Mouse (Mus musculus) heart, adult 18-20 months (tissue): Measurements from ENCODE around the gene Ccl19. TPM values are rescaled to one million over a fixed set of nuclear protein-coding genes. Genes with fewer than 3 reads are reported as not detected.
"Not testable (repeated sequence)": the region's sequence is repeated elsewhere in the genome, so short reads cannot be mapped to it uniquely, and the experiment has no call there.

ENCODE experiments used
- DNase-seq, 2 experiments: peaks; one replicate each; pipeline ENCODE4 v3.0.0; 2021 to 2022; ENCODE audit warnings: mixed read lengths in 1 of 2
- long read RNA-seq, 2 experiments: library from polyadenylated mRNA; stranded (forward); transcript quantifications; one replicate each; pipeline ENCODE4 v2.0.0; 2021
- total RNA-seq, 2 experiments: library from RNA; stranded (reverse); gene quantifications; 2 replicates each; pipeline ENCODE4 v1.2.3; 2021

Ccl19 gene
- 1 to 10 TPM; 1.2 to 4.2 TPM for total RNA-seq
- long read RNA-seq, experiment 1: 0 reads
- long read RNA-seq, experiment 2, partial matches to known transcripts: 0 of 1 reads
- long read RNA-seq, experiment 2, other reads (novel, unspliced or antisense): 1 of 1 reads

- DNase-seq: not testable (repeated sequence)
These were observed at the start of gene Ccl19 for GRCm38 (mm10) chr4:42756477-42756876. TSS of gene Ccl19 (minus strand) at chr4:42756577.

- not testable (repeated sequence) for DNase-seq
These were observed 17.5 kb upstream of the Ccl19 start, which contains the start of gene Ccl21a for GRCm38 (mm10) chr4:42773893-42774292. TSS of gene Ccl21a (minus strand) at chr4:42773993.

DNA sequence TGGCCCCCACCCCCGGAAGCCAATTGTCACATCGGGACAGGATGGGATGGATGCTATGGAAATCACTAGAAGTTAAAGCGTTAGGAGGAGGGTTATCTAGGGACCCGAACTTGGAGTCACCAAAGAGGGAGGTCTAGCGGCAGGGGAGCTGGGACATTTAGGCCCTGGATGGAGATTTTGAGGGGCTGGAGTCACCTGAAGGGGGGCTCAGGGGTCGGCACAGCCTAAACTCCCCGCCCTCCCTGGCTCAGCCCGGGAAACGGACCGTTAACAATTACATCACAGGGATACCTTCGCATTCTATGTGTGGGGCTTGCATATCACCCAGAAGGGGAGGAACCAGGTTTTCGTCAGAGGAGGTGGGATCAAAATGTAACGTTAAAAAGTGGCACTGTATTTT lies 21.1 kb downstream of the Ccl19 start, which contains the start of gene 4930578G10Rik:
Gene 4930578G10Rik (plus strand): TSS at position 301 of the 400 bp plus-strand sequence.
- DNase-seq: not testable (repeated sequence)

Other genes with a start within 250 kb of the Ccl19 start
- gene Fam205a2, start 228.4 kb downstream of the Ccl19 start, total RNA-seq: not detected
- gene Gm10591, start 144.4 kb downstream of the Ccl19 start, total RNA-seq: not detected
- 1 to 10 TPM; 2.9 to 6.6 TPM for gene Gm2564, start 126.9 kb downstream of the Ccl19 start, total RNA-seq
- not detected for gene Ccl27b, start 101.3 kb downstream of the Ccl19 start, total RNA-seq
- under 1 TPM in 1 of 2 experiments, not detected in 1; 0.23 TPM for gene Il11ra2, start 94.7 kb downstream of the Ccl19 start, total RNA-seq
- not detected for gene 4930578G10Rik, start 21.0 kb downstream of the Ccl19 start, total RNA-seq
- 10 to 100 TPM; 43.5 to 98.2 TPM for gene Ccl21a, start 17.4 kb upstream of the Ccl19 start, total RNA-seq
- not detected for gene Fam205a1, start 97.3 kb upstream of the Ccl19 start, total RNA-seq
- not detected for gene Gm12394, start 100.2 kb upstream of the Ccl19 start, total RNA-seq
- gene Fam205c, start 117.7 kb upstream of the Ccl19 start, total RNA-seq: 10 to 100 TPM; 12.2 to 12.9 TPM
- 1 to 10 TPM; 6.5 to 7.7 TPM for gene Phf24, start 160.1 kb upstream of the Ccl19 start, total RNA-seq
- 100 to 1,000 TPM in 1 of 2 experiments, 10 to 100 TPM in 1; 95.5 to 101 TPM for gene Dnajb5, start 193.2 kb upstream of the Ccl19 start, total RNA-seq
- gene 1700022I11Rik, start 213.0 kb upstream of the Ccl19 start, total RNA-seq: not detected
- 100 to 1,000 TPM; 272 to 273 TPM for gene Vcp, start 243.9 kb upstream of the Ccl19 start, total RNA-seq